Mouse (Mus musculus): ENCODE results near the gene N4bp3.

DNA sequence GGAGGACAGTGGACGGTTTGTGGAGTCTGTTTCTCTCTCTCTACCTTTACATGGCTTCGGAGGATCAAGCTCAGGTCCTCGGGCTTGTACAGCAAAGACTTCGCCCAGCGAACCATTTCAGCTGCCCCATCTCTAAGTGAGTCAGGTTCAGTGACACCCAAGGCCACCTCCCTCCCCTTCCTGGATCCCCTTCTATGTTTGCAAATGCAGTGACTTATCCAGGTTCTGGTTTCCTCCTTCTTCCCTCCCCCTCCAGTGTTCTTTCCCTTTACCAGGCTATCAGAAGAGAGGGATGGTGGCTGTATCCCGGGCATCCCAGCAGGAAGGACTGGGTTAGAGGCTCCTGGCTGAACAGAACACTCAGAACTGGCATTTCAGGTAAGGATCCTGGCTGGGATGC is 3.1 kb upstream of the N4bp3 start:
- TF ChIP-seq CTCF (conservative IDR thresholded peaks at IDR 0.05; ENCODE audit: insufficient read depth, insufficient read length, low read depth, low read length) (no peak), POLR2A (IDR thresholded peaks at IDR 0.05; ENCODE audit: low read depth, low read length) (no peak)

Measured in kidney, adult 2 months (tissue).